Mouse (Mus musculus) hindbrain, embryonic 12.5 days (tissue): ENCODE measurements around the gene Abl1. TPM values are rescaled to one million over a fixed set of nuclear protein-coding genes. Genes with fewer than 3 reads are reported as not detected.

Experiments
- ATAC-seq: fragments of 200-750 bp; cut with Nextera tagmentation; 2 replicates; pipeline ENCODE4 v1.8.0; 2017; ENCODE audit warnings: moderate TSS enrichment; ENCODE audit not compliant: low FRiP score
- H3K27ac ChIP-seq: fragments of 300-500 bp; sonication (generic); 2 replicates; pipeline ENCODE4 v1.5.1; 2016; ENCODE audit warnings: mild to moderate bottlenecking
- H3K27me3 ChIP-seq: fragments of 300-500 bp; sonication (generic); 2 replicates; pipeline ENCODE4 v1.6.1; 2016; ENCODE audit warnings: mild to moderate bottlenecking
- H3K36me3 ChIP-seq: fragments of 300-500 bp; sonication (generic); 2 replicates; pipeline ENCODE4 v1.6.1; 2016; ENCODE audit warnings: mild to moderate bottlenecking
- H3K4me1 ChIP-seq: fragments of 300-500 bp; sonication (generic); 2 replicates; pipeline ENCODE4 v1.6.1; 2016
- H3K4me2 ChIP-seq: fragments of 300-500 bp; sonication (generic); replicated peaks from 2 replicates; pipeline ENCODE4 v1.6.1; 2016; ENCODE audit warnings: mild to moderate bottlenecking
- H3K4me3 ChIP-seq: fragments of 300-500 bp; sonication (generic); 2 replicates; pipeline ENCODE4 v1.5.1; 2016; ENCODE audit warnings: mild to moderate bottlenecking
- H3K9ac ChIP-seq: fragments of 300-500 bp; sonication (generic); 2 replicates; pipeline ENCODE4 v1.6.1; 2016; ENCODE audit warnings: mild to moderate bottlenecking, moderate library complexity
- H3K9me3 ChIP-seq: fragments of 300-500 bp; sonication (generic); replicated peaks from 2 replicates; pipeline ENCODE4 v1.6.1; 2016; ENCODE audit warnings: mild to moderate bottlenecking
- WGBS: fragments of 180-500 bp; shearing (Covaris S2); methylation state at CpG from one replicate; pipeline ENCODE4 v1.1.7; 2016; 5-methylcytosine and 5-hydroxymethylcytosine counted together
- polyA plus RNA-seq: library from polyadenylated mRNA; unstranded; fragments of >200 nt; fragmentation: Nextera tagmentation; extraction: Ambion mirVana; gene quantifications from 2 replicates; pipeline ENCODE4 v1.2.1, GENCODE M21; 2016

Abl1 gene
- polyA plus RNA-seq = 44.7 and 47.2 TPM in 2 replicates

GRCm38 (mm10) chr2:31688074-31688925, at the start of gene Abl1:
Gene Abl1, plus strand, starts transcription at chr2:31688376.
- H3K4me1 ChIP-seq = peaks cover 26% of the 10 kb centered on the region
- peak within 1 kb of the TSS; percentile 91 for H3K9ac ChIP-seq
- H3K27me3 ChIP-seq = no peaks in the 10 kb centered on the region
- peak; percentile 100 for ATAC-seq
- no peaks in the 10 kb centered on the region for H3K36me3 ChIP-seq
- H3K4me3 ChIP-seq = peak within 1 kb of the TSS; percentile 86
- peak within 1 kb of the TSS; percentile 85 for H3K4me2 ChIP-seq
- under 1% methylated on average over 62 of the region's 64 CpGs for WGBS
- peak within 1 kb of the TSS; percentile 95 for H3K27ac ChIP-seq
- no peaks in the 10 kb centered on the region for H3K9me3 ChIP-seq

- Histone ChIP-seq H3K4me3 (0 out of 2 replicates have a peak overlapping the region, but pooled peaks have one; percentile 19), H3K36me3 (no peaks in the 10 kb centered on the region), H3K4me1 (peaks cover 65% of the 10 kb centered on the region), H3K27ac (no peak overlapping the region), H3K27me3 (peaks cover 99% of the 10 kb centered on the region), H3K4me2 (peak overlapping the region; percentile 39), H3K9ac (no peak overlapping the region), H3K9me3 (no peaks in the 10 kb centered on the region)
- under 1% methylated on average over 31 of the region's 34 CpGs for WGBS
- no peak for ATAC-seq
These were observed 49.4 kb upstream of the Abl1 start for GRCm38 (mm10) chr2:31638581-31639465.

GRCm38 (mm10) chr2:31639466-31639760, 48.8 kb upstream of the Abl1 start:
- Histone ChIP-seq H3K9me3 (no peaks in the 10 kb centered on the region), H3K9ac (0 out of 2 replicates have a peak overlapping the region, but pooled peaks have one; percentile 18), H3K4me1 (peaks cover 65% of the 10 kb centered on the region), H3K36me3 (no peaks in the 10 kb centered on the region), H3K27ac (no peak overlapping the region), H3K27me3 (peaks cover 99% of the 10 kb centered on the region), H3K4me3 (peak overlapping the region; percentile 19), H3K4me2 (peak overlapping the region; percentile 22)
- WGBS = under 1% methylated on average over 12 of the region's 13 CpGs
- no peak for ATAC-seq

- Histone ChIP-seq H3K27me3 (peaks cover 99% of the 10 kb centered on the region), H3K27ac (no peak within 1 kb of the TSS), H3K4me1 (peaks cover 63% of the 10 kb centered on the region), H3K9me3 (no peaks in the 10 kb centered on the region), H3K9ac (0 out of 2 replicates have a peak within 1 kb of the TSS, but pooled peaks have one; percentile 18), H3K4me2 (peak within 1 kb of the TSS; percentile 22), H3K4me3 (peak within 1 kb of the TSS; percentile 19), H3K36me3 (no peaks in the 10 kb centered on the region)
- ATAC-seq = no peak
- WGBS = 2% methylated on average over 41 of the region's 41 CpGs
These were observed 48.1 kb upstream of the Abl1 start, which contains the start of gene Prdm12 for GRCm38 (mm10) chr2:31639901-31640608. Gene Prdm12, plus strand, starts transcription at chr2:31640037.

- peaks cover 55% of the 10 kb centered on the region for H3K4me1 ChIP-seq
- peak; percentile 39; the same call in 1 of the 2 replicates for ATAC-seq
These were observed 47.3 kb upstream of the Abl1 start for GRCm38 (mm10) chr2:31640609-31641507.

GRCm38 (mm10) chr2:31641508-31641830, 46.7 kb upstream of the Abl1 start:
- Histone ChIP-seq H3K9ac (no peak overlapping the region), H3K4me3 (peak overlapping the region; percentile 19), H3K27ac (no peak overlapping the region), H3K36me3 (no peaks in the 10 kb centered on the region), H3K4me2 (peak overlapping the region; percentile 16; the same call in 1 of the 2 replicates), H3K4me1 (peaks cover 49% of the 10 kb centered on the region), H3K27me3 (peaks cover 99% of the 10 kb centered on the region), H3K9me3 (no peaks in the 10 kb centered on the region)
- under 1% methylated on average over 11 of the region's 11 CpGs for WGBS
- ATAC-seq = no peak

More at GRCm38 (mm10) chr2:31640609-31641507, 47.3 kb upstream of the Abl1 start:
- H3K36me3 ChIP-seq = no peaks in the 10 kb centered on the region
- H3K27ac ChIP-seq = no peak overlapping the region
- peak overlapping the region; percentile 19 for H3K4me3 ChIP-seq
- H3K9me3 ChIP-seq = no peaks in the 10 kb centered on the region
- H3K9ac ChIP-seq = no peak overlapping the region
- WGBS = 1% methylated on average over 48 of the region's 48 CpGs
- peak overlapping the region; percentile 22; the same call in 1 of the 2 replicates for H3K4me2 ChIP-seq
- H3K27me3 ChIP-seq = peaks cover 99% of the 10 kb centered on the region

- H3K4me1 ChIP-seq = peaks cover 44% of the 10 kb centered on the region
- H3K36me3 ChIP-seq = no peaks in the 10 kb centered on the region
- H3K9ac ChIP-seq = no peak overlapping the region
- WGBS = 4% methylated on average over 18 of the region's 18 CpGs
- ATAC-seq = no peak
- H3K9me3 ChIP-seq = no peaks in the 10 kb centered on the region
- H3K4me3 ChIP-seq = peak overlapping the region; percentile 19
- H3K4me2 ChIP-seq = peak overlapping the region; percentile 21; the same call in 1 of the 2 replicates
- no peak overlapping the region for H3K27ac ChIP-seq
- H3K27me3 ChIP-seq = peaks cover 99% of the 10 kb centered on the region
These were observed 46.2 kb upstream of the Abl1 start for GRCm38 (mm10) chr2:31641929-31642328.

- Histone ChIP-seq H3K4me1 (peaks cover 11% of the 10 kb centered on the region), H3K36me3 (no peaks in the 10 kb centered on the region), H3K27me3 (peaks cover 97% of the 10 kb centered on the region), H3K9me3 (no peaks in the 10 kb centered on the region), H3K9ac (peak overlapping the region; percentile 55), H3K27ac (no peak overlapping the region), H3K4me2 (peak overlapping the region; percentile 96), H3K4me3 (peak overlapping the region; percentile 56)
- 1% methylated on average over 77 of the region's 109 CpGs for WGBS
- peak; percentile 63 for ATAC-seq
These were observed 34.0 kb upstream of the Abl1 start for GRCm38 (mm10) chr2:31653971-31654853.

GRCm38 (mm10) chr2:31654854-31655559, 33.2 kb upstream of the Abl1 start:
- peak overlapping the region; percentile 56 for H3K4me3 ChIP-seq
- no peaks in the 10 kb centered on the region for H3K36me3 ChIP-seq
- H3K9ac ChIP-seq = peak overlapping the region; percentile 55; the same call in 1 of the 2 replicates
- H3K27ac ChIP-seq = no peak overlapping the region
- peaks cover 97% of the 10 kb centered on the region for H3K27me3 ChIP-seq
- peaks cover 11% of the 10 kb centered on the region for H3K4me1 ChIP-seq
- 0 out of 2 replicates have a peak, but pooled peaks have one; percentile 8 for ATAC-seq
- 11% methylated on average over 22 of the region's 22 CpGs for WGBS
- peak overlapping the region; percentile 96 for H3K4me2 ChIP-seq
- no peaks in the 10 kb centered on the region for H3K9me3 ChIP-seq

GRCm38 (mm10) chr2:31656374-31656773, 31.8 kb upstream of the Abl1 start:
- Histone ChIP-seq H3K27ac (no peak overlapping the region), H3K36me3 (no peaks in the 10 kb centered on the region), H3K4me1 (peaks cover 11% of the 10 kb centered on the region), H3K4me3 (no peak overlapping the region), H3K27me3 (peaks cover 93% of the 10 kb centered on the region), H3K9me3 (no peaks in the 10 kb centered on the region), H3K9ac (no peak overlapping the region), H3K4me2 (no peak overlapping the region)
- no peak for ATAC-seq
- 88% methylated on average over 7 of the region's 7 CpGs for WGBS
